Mouse (Mus musculus) ES-E14 (cell line): ENCODE measurements at regions not wholly inside any gene's neighbourhood (a gene's known extent, or its start where the extent isn't known, plus 50 kb on each side); places are given as distances from the start of the nearest gene placed in this dataset.

Experiments
- DNase-seq: peaks from one replicate; pipeline ENCODE4 v3.0.0-alpha.2; 2013; ENCODE audit warnings: low read depth, low spot score
- H3K27ac ChIP-seq: 2 replicates; pipeline ENCODE4 v1.5.1; 2012; ENCODE audit warnings: low read depth, mild to moderate bottlenecking, low read length, moderate library complexity, mixed read lengths; ENCODE audit not compliant: poor library complexity, insufficient read depth, severe bottlenecking
- H3K36me3 ChIP-seq: 2 replicates; pipeline ENCODE4 v1.6.1; 2012; ENCODE audit warnings: mild to moderate bottlenecking, low read length, moderate library complexity, mixed read lengths; ENCODE audit not compliant: control insufficient read depth, poor library complexity, insufficient read depth, severe bottlenecking
- H3K4me1 ChIP-seq, 2 experiments: fragments of 150-350 bp in 1 of 2; sonication (generic) in 1 of 2; 2 replicates each; pipeline ENCODE4 v1.6.1; 2012; ENCODE audit warnings: low read length in 2 of 2, mild to moderate bottlenecking in 1 of 2, mixed read lengths in 1 of 2; ENCODE audit not compliant: control insufficient read depth in 2 of 2, insufficient read depth in 2 of 2, poor library complexity in 1 of 2
- H3K4me3 ChIP-seq, 2 experiments: fragments of 150-350 bp in 1 of 2; sonication (generic) in 1 of 2; 2 replicates each; pipeline ENCODE4 v1.5.1; 2012; ENCODE audit warnings: low read length in 2 of 2, low read depth in 1 of 2, mild to moderate bottlenecking in 1 of 2, mixed read lengths in 1 of 2; ENCODE audit not compliant: insufficient read depth in 1 of 2, poor library complexity in 1 of 2, severe bottlenecking in 1 of 2
- H3K9ac ChIP-seq: 2 replicates; pipeline ENCODE4 v1.6.1; 2012; ENCODE audit warnings: low read depth, mild to moderate bottlenecking, low read length, mixed read lengths; ENCODE audit not compliant: poor library complexity, insufficient read depth, severe bottlenecking
- H3K9me3 ChIP-seq: fragments of 150-350 bp; sonication (generic); 2 replicates; pipeline ENCODE4 v1.6.1; 2012; ENCODE audit warnings: low read depth, mild to moderate bottlenecking, low read length; ENCODE audit not compliant: control insufficient read depth, insufficient read depth
- CHD2 ChIP-seq: IDR thresholded peaks from 2 replicates; pipeline ENCODE4 v1.6.1; 2014; ENCODE audit warnings: mild to moderate bottlenecking, low read depth, low read length, inconsistent platforms
- HCFC1 ChIP-seq: IDR thresholded peaks from 2 replicates; pipeline ENCODE4 v1.6.1; 2012; ENCODE audit warnings: low read length, inconsistent platforms, borderline replicate concordance; ENCODE audit not compliant: insufficient read depth
- MAFK ChIP-seq: IDR thresholded peaks from 2 replicates; pipeline ENCODE4 v1.6.1; 2014; ENCODE audit warnings: mild to moderate bottlenecking, low read depth, low read length, inconsistent platforms; ENCODE audit not compliant: insufficient read depth
- ZC3H11A ChIP-seq: IDR thresholded peaks from 2 replicates; pipeline ENCODE4 v1.6.1; 2012; ENCODE audit warnings: low read depth, mild to moderate bottlenecking, inconsistent platforms, low read length, borderline replicate concordance
- ZNF384 ChIP-seq: IDR thresholded peaks from 2 replicates; pipeline ENCODE4 v1.6.1; 2012; ENCODE audit warnings: low read depth, low read length, inconsistent platforms
- in situ Hi-C, 2 experiments: fragments of 600-800 bp; cut with MboI; formaldehyde crosslinking; loops; one replicate each; pipeline ENCODE4 v1.15.1; 2025; ENCODE audit warnings: low sequenced_read_pairs in 2 of 2, inconsistent platforms in 1 of 2; ENCODE audit not compliant: unreplicated experiment in 2 of 2

- Histone ChIP-seq H3K9me3 (no peaks in the 10 kb centered on the region), H3K4me1 (no peaks in the 10 kb centered on the region), H3K27ac (no peak overlapping the region), H3K9ac (no peak overlapping the region), H3K4me3 (no peak overlapping the region), H3K36me3 (no peaks in the 10 kb centered on the region)
- in situ Hi-C loops, result no loop called here
- no peak for DNase-seq
- TF ChIP-seq MAFK, result no peak
- TF ChIP-seq CHD2, result no peak
- TF ChIP-seq ZNF384, result no peak
- TF ChIP-seq ZC3H11A, result no peak
- no peak for TF ChIP-seq HCFC1
Measured at GRCm38 (mm10) chr14:106199536-106200319, 93.7 kb downstream of the Trim52 start.

DNA sequence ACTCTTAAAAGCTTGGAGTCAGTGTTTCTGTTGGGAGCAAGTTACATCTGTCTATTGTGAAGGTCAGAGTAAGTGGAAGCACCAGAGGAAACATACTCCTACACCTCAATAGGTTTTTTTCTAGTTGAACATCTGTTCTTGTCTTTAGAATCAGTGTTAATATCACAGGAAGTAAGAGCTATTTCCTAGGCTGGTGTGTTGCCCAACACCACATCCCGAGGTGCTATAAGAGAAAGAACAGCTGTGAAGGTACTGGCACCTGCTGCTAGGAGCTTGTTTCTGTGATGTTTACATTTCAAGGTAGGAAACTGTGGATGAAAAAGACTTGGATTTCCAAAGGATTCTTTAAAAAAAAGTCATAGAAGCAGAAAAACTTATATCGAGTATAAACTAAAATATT, 105.1 kb downstream of the Trim52 start:
- H3K4me3 ChIP-seq, result no peak overlapping the region
- H3K9me3 ChIP-seq, result no peaks in the 10 kb centered on the region
- no peaks in the 10 kb centered on the region for H3K4me1 ChIP-seq
- no peak overlapping the region for H3K27ac ChIP-seq
- H3K36me3 ChIP-seq, result no peaks in the 10 kb centered on the region
- no peak for TF ChIP-seq HCFC1
- no peak for TF ChIP-seq ZC3H11A
- TF ChIP-seq MAFK, result no peak
- no peak for TF ChIP-seq CHD2
- TF ChIP-seq ZNF384, result no peak
- no peak for DNase-seq
- no peak overlapping the region for H3K9ac ChIP-seq
- in situ Hi-C loops, result no loop called here

DNA sequence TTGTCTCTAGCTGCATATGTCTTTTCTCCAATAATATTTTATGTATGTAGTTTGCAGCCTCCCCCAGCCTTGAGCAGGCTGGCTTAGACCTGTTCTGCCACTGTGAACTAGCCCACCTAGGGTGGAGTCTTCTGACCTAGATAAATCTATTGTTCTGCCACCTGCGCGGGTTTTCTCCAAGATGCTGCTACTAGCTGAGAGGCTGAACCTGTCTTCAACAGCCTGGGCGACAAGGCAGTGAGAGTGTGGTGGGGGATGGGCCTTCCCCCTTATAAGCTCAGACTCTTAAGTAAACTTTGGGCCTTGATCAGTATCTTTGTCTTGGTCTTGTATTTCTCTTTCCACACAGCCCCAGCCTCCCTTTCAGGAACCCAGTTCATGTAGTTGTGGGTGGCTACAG, 111.7 kb downstream of the Trim52 start:
- in situ Hi-C loops, result no loop called here

GRCm38 (mm10) chr14:106219293-106219797, 113.3 kb downstream of the Trim52 start:
- H3K27ac ChIP-seq, result no peak overlapping the region
- H3K4me3 ChIP-seq, result no peak overlapping the region
- DNase-seq, result no peak
- no peaks in the 10 kb centered on the region for H3K36me3 ChIP-seq
- in situ Hi-C loops, result no loop called here
- no peak overlapping the region for H3K9ac ChIP-seq
- H3K9me3 ChIP-seq, result no peaks in the 10 kb centered on the region
- TF ChIP-seq MAFK, result no peak
- TF ChIP-seq HCFC1, result no peak
- no peaks in the 10 kb centered on the region for H3K4me1 ChIP-seq

More for the DNA sequence above, 111.7 kb downstream of the Trim52 start:
- H3K27ac ChIP-seq, result no peak overlapping the region
- no peaks in the 10 kb centered on the region for H3K9me3 ChIP-seq
- no peak overlapping the region for H3K9ac ChIP-seq
- H3K4me1 ChIP-seq, result no peaks in the 10 kb centered on the region
- DNase-seq, result no peak
- H3K36me3 ChIP-seq, result no peaks in the 10 kb centered on the region
- TF ChIP-seq ZC3H11A (no peak), CHD2 (no peak), HCFC1 (no peak)
- H3K4me3 ChIP-seq, result no peak overlapping the region

- DNase-seq, result no peak
- H3K36me3 ChIP-seq, result no peaks in the 10 kb centered on the region
- TF ChIP-seq MAFK (no peak), HCFC1 (no peak)
- no peak overlapping the region for H3K27ac ChIP-seq
- H3K9ac ChIP-seq, result no peak overlapping the region
- in situ Hi-C loops, result no loop called here
- no peaks in the 10 kb centered on the region for H3K4me1 ChIP-seq
- no peaks in the 10 kb centered on the region for H3K9me3 ChIP-seq
- H3K4me3 ChIP-seq, result no peak overlapping the region
Measured at GRCm38 (mm10) chr14:106225401-106225800, 119.4 kb downstream of the Trim52 start.
